Mouse (Mus musculus) retina, postnatal 7 days (tissue): ENCODE results near the gene Mrpl41.
A peak's percentile ranks its signal among the peaks of the same experiment; 100 is the strongest.
"Not testable (repeated sequence)": the region's sequence is repeated elsewhere in the genome, so short reads cannot be mapped to it uniquely, and the experiment has no call there.

Source experiments
- DNase-seq: peaks from one replicate; pipeline ENCODE4 v3.0.0-alpha.2; 2012; ENCODE audit warnings: low read depth, low spot score

Mrpl41 gene

GRCm38 (mm10) chr2:24974906-24975703 lies at the start of gene Mrpl41:
TSS of gene Mrpl41 (minus strand) at chr2:24975098.
- peak; percentile 94 for DNase-seq

GRCm38 (mm10) chr2:25022678-25023077 lies 47.8 kb upstream of the Mrpl41 start:
- DNase-seq = no peak

GRCm38 (mm10) chr2:25008250-25008649 lies 33.4 kb upstream of the Mrpl41 start:
- DNase-seq = no peak

- no peak for DNase-seq
Measured at GRCm38 (mm10) chr2:25006767-25007166, 31.9 kb upstream of the Mrpl41 start.

GRCm38 (mm10) chr2:25003946-25004786 lies 29.3 kb upstream of the Mrpl41 start:
- DNase-seq = no peak

- DNase-seq = peak; percentile 17
Measured at GRCm38 (mm10) chr2:25000544-25001235, 25.8 kb upstream of the Mrpl41 start.

GRCm38 (mm10) chr2:24996471-24996870 lies 21.6 kb upstream of the Mrpl41 start:
- no peak for DNase-seq

- no peak for DNase-seq
Measured at GRCm38 (mm10) chr2:24995332-24995731, 20.4 kb upstream of the Mrpl41 start.

- no peak for DNase-seq
Measured at GRCm38 (mm10) chr2:24987762-24988161, 12.9 kb upstream of the Mrpl41 start.

GRCm38 (mm10) chr2:24976960-24977359 lies 2.1 kb upstream of the Mrpl41 start:
- no peak for DNase-seq

- DNase-seq = peak; percentile 37
Measured at GRCm38 (mm10) chr2:24975704-24976297, 903 bp upstream of the Mrpl41 start, which contains the start of gene Pnpla7. TSS of gene Pnpla7 (plus strand) at chr2:24976033.

- DNase-seq = not testable (repeated sequence)
Measured at GRCm38 (mm10) chr2:24974452-24974851, 446 bp downstream of the Mrpl41 start.

GRCm38 (mm10) chr2:24970386-24970785 lies 4.5 kb downstream of the Mrpl41 start:
- no peak for DNase-seq

- peak; percentile 78 for DNase-seq
Measured at GRCm38 (mm10) chr2:24962304-24963000, 12.4 kb downstream of the Mrpl41 start, which contains the start of gene Dph7. TSS of gene Dph7 (plus strand) at chr2:24962400.

- DNase-seq = no peak
Measured at GRCm38 (mm10) chr2:24960910-24961309, 14.0 kb downstream of the Mrpl41 start.

GRCm38 (mm10) chr2:24952537-24953055 lies 22.3 kb downstream of the Mrpl41 start:
- DNase-seq = no peak

- no peak for DNase-seq
Measured at GRCm38 (mm10) chr2:24950189-24950535, 24.7 kb downstream of the Mrpl41 start.

GRCm38 (mm10) chr2:24949421-24950188 lies 25.3 kb downstream of the Mrpl41 start, which contains the start of gene Zmynd19:
TSS of gene Zmynd19 (plus strand) at chr2:24949792.
- peak; percentile 95 for DNase-seq

GRCm38 (mm10) chr2:24944304-24944703 lies 30.6 kb downstream of the Mrpl41 start:
- DNase-seq = not testable (repeated sequence)

GRCm38 (mm10) chr2:24942092-24942491 lies 32.8 kb downstream of the Mrpl41 start:
- DNase-seq = no peak
